Mouse (Mus musculus): ENCODE measurements around the gene Cant1. TPM values are rescaled to one million over a fixed set of nuclear protein-coding genes. Genes with fewer than 3 reads are reported as not detected.

The Cant1 gene
- polyA plus RNA-seq, 1 experiment from 2014 or later: 19.2 TPM

DNA sequence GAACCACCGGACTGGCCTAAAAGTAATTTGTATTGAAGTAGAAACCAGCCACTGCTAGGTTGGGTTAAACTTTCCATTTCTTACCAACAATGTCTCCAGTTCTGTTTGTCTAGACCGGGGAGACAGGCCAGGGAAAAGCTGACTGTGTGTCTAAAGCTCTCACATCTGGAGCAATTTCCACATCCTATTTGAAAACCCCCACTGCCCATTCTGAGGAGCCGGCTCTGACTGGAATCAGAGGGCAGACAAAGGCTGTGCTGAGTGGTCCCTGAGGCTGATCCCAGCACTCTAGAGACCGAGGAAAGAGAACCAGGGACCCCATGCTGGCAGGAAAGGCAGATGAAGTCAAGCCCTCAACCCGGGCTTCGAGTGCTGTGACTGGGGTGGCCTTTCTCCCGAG lies 46.2 kb downstream of the Cant1 start:
- H3K27me3 ChIP-seq (ENCODE audit: poor library complexity, severe bottlenecking): no peaks in the 10 kb centered on the region
- H3K27ac ChIP-seq: 0 out of 2 replicates have a peak overlapping the region, but pooled peaks have one; percentile 52
- H3K4me1 ChIP-seq: peaks cover 23% of the 10 kb centered on the region
- DNase-seq (ENCODE audit: extremely low spot score, low spot score): no peak
- 52% methylated on average over 7 of the region's 7 CpGs for WGBS
- no peaks in the 10 kb centered on the region for H3K36me3 ChIP-seq (replicated peaks)
- no peak overlapping the region for H3K4me3 ChIP-seq
- H3K9me3 ChIP-seq: no peaks in the 10 kb centered on the region

DNA sequence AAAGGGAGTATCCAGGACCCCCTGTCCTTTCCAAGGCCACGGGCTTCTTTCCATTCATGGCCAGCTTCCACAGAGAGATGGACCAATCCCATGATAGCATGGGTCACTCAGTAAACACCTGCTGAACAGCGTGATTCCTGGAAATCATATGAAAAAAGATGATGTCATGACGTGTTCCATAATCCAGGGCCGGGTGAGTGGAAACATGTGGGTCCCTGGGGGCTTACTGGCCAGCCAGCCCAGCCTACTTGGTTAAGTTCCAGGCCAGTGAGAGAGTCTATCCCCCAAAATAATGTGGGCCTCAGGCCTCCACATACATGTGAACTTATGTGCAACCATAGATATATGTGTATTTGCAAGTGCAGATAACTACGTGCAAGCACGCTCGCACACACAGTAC lies 47.0 kb downstream of the Cant1 start:
- DNase-seq (ENCODE audit: extremely low spot score, low spot score): no peak
- WGBS: 88% methylated on average over 7 of the region's 7 CpGs

DNA sequence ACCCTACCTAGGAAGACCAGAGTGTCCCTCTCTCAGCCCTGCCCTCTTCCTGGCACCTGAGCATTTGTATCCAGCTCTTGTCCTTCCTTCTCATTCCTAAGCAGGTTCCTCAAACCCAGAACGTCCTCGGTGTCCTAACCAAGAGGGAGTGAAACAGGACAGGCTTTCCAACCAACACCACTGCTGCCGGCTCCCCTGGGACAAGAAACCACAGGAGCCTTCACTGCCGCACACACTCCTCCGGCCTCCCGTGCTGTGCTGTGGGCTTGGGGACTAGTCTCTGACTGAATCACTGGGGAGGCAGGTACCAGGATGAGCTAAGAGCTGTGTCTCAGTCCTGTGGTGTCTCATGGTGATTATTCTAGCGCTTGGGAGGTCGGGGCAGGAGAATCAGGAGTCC lies 49.2 kb downstream of the Cant1 start:
- no peaks in the 10 kb centered on the region for H3K27me3 ChIP-seq (ENCODE audit: poor library complexity, severe bottlenecking)
- peaks cover 25% of the 10 kb centered on the region for H3K4me1 ChIP-seq
- 81% methylated on average over 8 of the region's 8 CpGs for WGBS
- H3K36me3 ChIP-seq (replicated peaks): no peaks in the 10 kb centered on the region
- H3K9me3 ChIP-seq: no peaks in the 10 kb centered on the region
- H3K4me3 ChIP-seq: no peak overlapping the region
- H3K27ac ChIP-seq: no peak overlapping the region
- DNase-seq (ENCODE audit: extremely low spot score, low spot score): no peak

More for the DNA sequence above, 47.0 kb downstream of the Cant1 start:
- Histone ChIP-seq H3K27me3 (ENCODE audit: poor library complexity, severe bottlenecking) (no peaks in the 10 kb centered on the region), H3K9me3 (no peaks in the 10 kb centered on the region), H3K27ac (no peak overlapping the region), H3K4me3 (no peak overlapping the region), H3K36me3 (replicated peaks) (no peaks in the 10 kb centered on the region), H3K4me1 (peaks cover 23% of the 10 kb centered on the region)

DNA sequence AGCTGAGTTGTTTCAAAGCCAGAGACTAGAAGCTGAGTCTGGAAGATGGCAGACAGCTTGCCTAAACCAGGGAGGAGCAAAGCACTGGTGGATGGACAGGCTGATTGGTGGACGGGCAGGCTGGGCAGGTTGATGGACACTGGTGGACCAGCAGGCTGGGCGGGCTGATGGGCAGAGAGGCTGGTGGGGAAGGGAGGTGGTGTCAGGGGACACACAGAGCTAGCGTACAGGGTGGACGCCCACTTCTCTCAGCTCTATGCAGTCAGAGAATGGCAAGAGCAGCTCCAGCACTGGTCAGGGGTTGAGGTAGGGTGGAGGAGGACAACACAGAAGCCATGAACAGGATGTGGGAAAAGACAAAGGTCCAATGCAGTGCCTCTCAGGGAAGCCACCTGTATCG lies 49.6 kb downstream of the Cant1 start:
- no peak for DNase-seq (ENCODE audit: extremely low spot score, low spot score)
- Histone ChIP-seq H3K4me1 (peaks cover 24% of the 10 kb centered on the region), H3K27ac (no peak overlapping the region), H3K27me3 (ENCODE audit: poor library complexity, severe bottlenecking) (no peaks in the 10 kb centered on the region), H3K9me3 (no peaks in the 10 kb centered on the region), H3K4me3 (no peak overlapping the region), H3K36me3 (replicated peaks) (no peaks in the 10 kb centered on the region)
- 89% methylated on average over 5 of the region's 5 CpGs for WGBS

DNA sequence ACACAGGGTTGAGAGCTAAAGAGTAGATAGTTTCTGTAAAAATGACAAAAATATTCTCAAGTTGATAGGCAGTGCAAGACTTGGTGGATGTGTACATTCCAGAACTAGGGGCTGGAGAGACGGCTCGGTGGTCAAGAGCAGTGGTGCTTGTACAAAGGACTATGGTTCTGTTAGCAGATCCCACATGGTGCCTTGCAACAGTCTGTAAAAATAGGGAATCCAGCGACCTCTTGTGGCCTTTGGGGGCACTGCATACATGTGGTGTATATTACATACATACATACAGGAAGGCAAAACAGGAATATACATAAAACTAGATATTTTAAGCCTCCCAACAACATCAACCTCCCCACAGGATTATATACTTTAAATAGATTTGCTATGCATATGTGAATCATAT lies 50.6 kb downstream of the Cant1 start:
- DNase-seq (ENCODE audit: extremely low spot score, low spot score): no peak
- peaks cover 30% of the 10 kb centered on the region for H3K4me1 ChIP-seq
- no peaks in the 10 kb centered on the region for H3K36me3 ChIP-seq (replicated peaks)
- no peaks in the 10 kb centered on the region for H3K9me3 ChIP-seq
- 65% methylated on average over 3 of the region's 3 CpGs for WGBS
- H3K27ac ChIP-seq: no peak overlapping the region
- no peak overlapping the region for H3K4me3 ChIP-seq
- H3K27me3 ChIP-seq (ENCODE audit: poor library complexity, severe bottlenecking): no peaks in the 10 kb centered on the region

DNA sequence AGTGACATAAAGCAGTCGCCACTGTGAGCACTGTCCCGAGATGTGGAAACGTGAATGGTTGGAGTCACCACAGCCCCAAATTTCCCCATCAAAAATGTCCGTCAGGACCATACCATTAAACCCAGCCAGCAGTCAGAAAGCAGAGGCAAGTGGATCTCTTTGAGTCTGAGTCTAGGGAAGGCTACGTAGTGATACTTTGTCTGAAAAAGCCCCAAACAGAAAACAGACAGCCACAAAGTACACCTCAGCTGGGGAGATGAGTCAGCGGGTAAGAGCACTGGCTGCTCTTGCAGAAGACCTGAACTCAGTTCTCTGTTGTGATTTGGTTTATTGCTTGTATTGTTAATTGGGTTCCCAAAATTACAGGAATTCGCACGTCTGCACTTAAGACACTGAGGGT lies 52.3 kb downstream of the Cant1 start:
- H3K9me3 ChIP-seq: no peaks in the 10 kb centered on the region
- peaks cover 44% of the 10 kb centered on the region for H3K4me1 ChIP-seq
- WGBS: 78% methylated on average over 8 of the region's 8 CpGs

DNA sequence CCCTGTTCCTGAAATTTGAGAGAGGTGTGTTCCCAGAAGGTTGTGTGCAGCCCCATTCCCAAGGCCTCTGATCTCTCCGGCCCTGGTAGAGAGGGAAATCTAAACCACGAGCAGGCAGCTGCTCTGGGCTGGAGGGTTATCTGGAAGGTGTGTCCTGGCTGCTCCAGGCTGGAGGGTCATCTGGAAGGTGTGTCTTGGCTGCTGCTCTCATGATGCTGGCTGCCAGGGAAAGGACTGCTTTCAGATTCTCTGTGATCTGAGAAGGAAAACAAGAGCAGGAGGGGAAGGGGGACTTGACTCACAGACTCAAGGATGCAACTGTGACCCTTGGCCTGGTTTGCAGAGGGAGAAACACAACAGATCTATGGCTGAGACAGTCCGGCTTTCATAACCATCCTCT lies 52.8 kb downstream of the Cant1 start:
- Histone ChIP-seq H3K9me3 (no peaks in the 10 kb centered on the region), H3K4me1 (peaks cover 44% of the 10 kb centered on the region), H3K27ac (peak overlapping the region; percentile 82), H3K36me3 (replicated peaks) (no peaks in the 10 kb centered on the region), H3K27me3 (ENCODE audit: poor library complexity, severe bottlenecking) (peaks cover 4% of the 10 kb centered on the region; the same call in 1 of the 2 replicates), H3K4me3 (no peak overlapping the region)
- 68% methylated on average over 3 of the region's 3 CpGs for WGBS
- no peak for DNase-seq (ENCODE audit: extremely low spot score, low spot score)

More for the DNA sequence above, 52.3 kb downstream of the Cant1 start:
- Histone ChIP-seq H3K27ac (peak overlapping the region; percentile 82; the same call in 1 of the 2 replicates), H3K27me3 (ENCODE audit: poor library complexity, severe bottlenecking) (peaks cover 4% of the 10 kb centered on the region; the same call in 1 of the 2 replicates), H3K36me3 (replicated peaks) (no peaks in the 10 kb centered on the region), H3K4me3 (no peak overlapping the region)
- DNase-seq (ENCODE audit: extremely low spot score, low spot score): no peak

DNA sequence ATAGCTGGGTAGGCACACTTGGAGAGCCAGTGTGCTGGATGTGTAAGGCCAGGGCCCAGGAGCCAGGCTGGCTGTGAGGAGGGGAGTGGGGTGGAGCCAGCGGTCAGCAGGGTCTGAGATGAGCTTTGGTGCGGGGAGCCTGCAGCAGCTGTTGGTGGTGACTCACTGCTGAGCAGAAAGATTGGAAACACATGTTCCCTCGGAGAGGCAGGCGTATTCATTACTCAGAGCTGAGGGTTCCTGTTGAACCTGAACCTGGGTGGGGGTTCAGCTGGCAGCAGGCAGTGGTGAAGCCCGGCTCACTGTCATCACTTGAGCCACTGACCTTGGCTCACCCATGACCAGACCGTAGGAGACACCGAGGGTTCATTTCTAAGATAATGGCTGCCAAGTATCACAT lies 53.7 kb downstream of the Cant1 start:
- 55% methylated on average over 7 of the region's 7 CpGs for WGBS
- H3K9me3 ChIP-seq: no peaks in the 10 kb centered on the region
- H3K27ac ChIP-seq: peak overlapping the region; percentile 82; the same call in 1 of the 2 replicates
- no peak overlapping the region for H3K4me3 ChIP-seq
- H3K36me3 ChIP-seq (replicated peaks): no peaks in the 10 kb centered on the region
- peak; percentile 28 for DNase-seq (ENCODE audit: extremely low spot score, low spot score)
- H3K27me3 ChIP-seq (ENCODE audit: poor library complexity, severe bottlenecking): peaks cover 4% of the 10 kb centered on the region; the same call in 1 of the 2 replicates
- H3K4me1 ChIP-seq: peaks cover 51% of the 10 kb centered on the region

DNA sequence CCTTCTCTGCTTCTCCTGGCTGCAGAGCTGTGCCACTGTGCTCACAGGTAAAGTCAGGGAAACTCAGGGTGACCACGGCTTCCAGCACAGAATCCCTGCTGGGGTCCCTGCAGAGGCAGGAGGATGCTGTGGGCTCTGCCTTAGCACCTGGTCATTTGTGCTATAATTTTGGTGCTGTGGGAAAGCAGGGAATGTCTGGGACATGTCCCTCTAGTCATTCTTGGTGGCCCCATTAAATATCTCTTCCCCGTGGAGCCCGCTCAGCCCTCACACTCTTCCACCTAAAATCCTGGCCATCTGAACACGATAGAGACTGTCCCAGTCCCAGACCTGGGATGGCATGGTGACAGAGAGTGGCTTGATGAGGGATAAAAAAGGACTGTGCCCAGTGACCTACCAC lies 54.9 kb downstream of the Cant1 start:
- 88% methylated on average over 4 of the region's 4 CpGs for WGBS
- Histone ChIP-seq H3K4me1 (peaks cover 51% of the 10 kb centered on the region), H3K9me3 (no peaks in the 10 kb centered on the region), H3K27ac (peak overlapping the region; percentile 82), H3K4me3 (no peak overlapping the region), H3K27me3 (ENCODE audit: poor library complexity, severe bottlenecking) (peaks cover 4% of the 10 kb centered on the region; the same call in 1 of the 2 replicates), H3K36me3 (replicated peaks) (no peaks in the 10 kb centered on the region)
- DNase-seq (ENCODE audit: extremely low spot score, low spot score): no peak

DNA sequence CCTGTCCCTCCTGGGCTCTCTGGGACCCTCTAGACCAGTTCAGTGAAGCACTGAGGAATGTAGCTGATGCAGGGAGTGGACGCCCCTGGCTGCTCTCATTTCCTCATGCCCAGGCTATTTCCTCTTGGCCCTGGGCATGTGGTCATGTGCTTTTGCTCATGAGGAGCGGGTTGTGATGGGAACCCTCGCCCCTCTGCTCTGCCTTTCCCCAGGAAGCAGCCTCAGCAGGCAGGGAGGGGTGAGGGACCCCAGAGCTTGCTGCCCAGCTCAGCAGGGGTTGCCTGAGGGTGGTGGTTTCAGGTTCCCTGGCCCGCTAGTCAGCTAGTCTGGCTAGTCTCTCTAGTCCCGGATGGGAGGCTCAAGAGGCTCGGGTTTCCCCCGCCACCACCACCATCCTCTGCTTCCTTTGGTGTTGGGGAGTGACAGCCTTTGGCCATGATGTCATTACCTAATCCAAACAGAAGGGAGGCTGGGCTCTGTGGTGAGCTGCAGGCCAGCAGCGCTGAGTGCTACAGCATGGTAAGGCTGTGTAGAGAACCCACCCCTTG lies 55.8 kb downstream of the Cant1 start:
- Histone ChIP-seq H3K36me3 (replicated peaks) (no peaks in the 10 kb centered on the region), H3K4me1 (peaks cover 51% of the 10 kb centered on the region), H3K27me3 (ENCODE audit: poor library complexity, severe bottlenecking) (peaks cover 4% of the 10 kb centered on the region; the same call in 1 of the 2 replicates), H3K9me3 (no peaks in the 10 kb centered on the region), H3K4me3 (peak overlapping the region; percentile 19; the same call in 1 of the 2 replicates), H3K27ac (peak overlapping the region; percentile 82)
- peak; percentile 55 for DNase-seq (ENCODE audit: extremely low spot score, low spot score)
- WGBS: 8% methylated on average over 8 of the region's 8 CpGs

DNA sequence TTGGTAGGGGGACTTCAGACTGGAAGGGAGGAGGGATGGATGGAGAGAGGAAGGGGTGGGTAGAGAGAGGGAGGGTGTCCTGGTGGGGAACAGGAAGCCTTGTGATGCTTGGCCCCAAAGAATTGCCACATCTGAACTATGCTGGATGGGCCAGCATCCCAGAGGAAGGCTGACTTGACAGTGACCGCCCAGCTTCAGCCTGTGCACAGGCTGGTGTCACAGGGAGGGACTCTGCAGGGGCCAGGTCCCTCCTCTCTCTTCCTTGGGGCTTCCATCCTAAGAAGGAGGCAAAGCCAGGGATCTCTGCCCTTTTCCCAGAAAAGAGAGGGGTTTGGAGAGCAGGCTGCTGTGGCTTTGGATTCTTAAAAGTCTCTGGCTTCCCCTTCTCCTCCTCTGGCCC lies 56.4 kb downstream of the Cant1 start:
- no peak for DNase-seq (ENCODE audit: extremely low spot score, low spot score)
- H3K27me3 ChIP-seq (ENCODE audit: poor library complexity, severe bottlenecking): peaks cover 4% of the 10 kb centered on the region; the same call in 1 of the 2 replicates
- H3K36me3 ChIP-seq (replicated peaks): no peaks in the 10 kb centered on the region
- no peak overlapping the region for H3K4me3 ChIP-seq
- H3K9me3 ChIP-seq: no peaks in the 10 kb centered on the region
- H3K27ac ChIP-seq: peak overlapping the region; percentile 82
- peaks cover 51% of the 10 kb centered on the region for H3K4me1 ChIP-seq
- WGBS: 68% methylated on average over 1 of the region's 1 CpGs

DNA sequence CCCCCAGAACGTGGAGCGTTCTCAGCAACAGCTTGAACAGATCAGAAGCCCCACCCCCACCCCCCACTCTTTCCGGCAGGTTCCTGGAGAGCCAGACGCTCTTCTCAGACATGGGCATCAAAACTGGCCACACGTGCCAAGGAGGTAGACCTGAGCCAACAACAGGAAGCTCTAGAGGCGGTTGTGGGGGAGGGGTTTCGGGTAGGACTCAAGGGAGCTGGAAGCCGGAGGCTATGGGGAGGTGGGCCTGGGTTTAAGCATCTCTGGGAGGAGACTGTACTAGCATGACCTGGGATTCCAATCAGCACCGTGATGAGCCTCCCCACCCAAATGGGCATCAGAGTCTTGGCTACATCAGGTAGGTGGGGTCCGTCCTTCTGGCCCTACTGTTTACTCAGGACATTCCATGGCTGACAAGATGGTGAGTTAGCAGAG lies 58.0 kb downstream of the Cant1 start:
- no peaks in the 10 kb centered on the region for H3K9me3 ChIP-seq
- peaks cover 49% of the 10 kb centered on the region for H3K4me1 ChIP-seq
- H3K27me3 ChIP-seq (ENCODE audit: poor library complexity, severe bottlenecking): peaks cover 8% of the 10 kb centered on the region
- no peak for DNase-seq (ENCODE audit: extremely low spot score, low spot score)
- H3K4me3 ChIP-seq: no peak overlapping the region
- no peaks in the 10 kb centered on the region for H3K36me3 ChIP-seq (replicated peaks)
- 80% methylated on average over 10 of the region's 10 CpGs for WGBS
- H3K27ac ChIP-seq: 0 out of 2 replicates have a peak overlapping the region, but pooled peaks have one; percentile 15

DNA sequence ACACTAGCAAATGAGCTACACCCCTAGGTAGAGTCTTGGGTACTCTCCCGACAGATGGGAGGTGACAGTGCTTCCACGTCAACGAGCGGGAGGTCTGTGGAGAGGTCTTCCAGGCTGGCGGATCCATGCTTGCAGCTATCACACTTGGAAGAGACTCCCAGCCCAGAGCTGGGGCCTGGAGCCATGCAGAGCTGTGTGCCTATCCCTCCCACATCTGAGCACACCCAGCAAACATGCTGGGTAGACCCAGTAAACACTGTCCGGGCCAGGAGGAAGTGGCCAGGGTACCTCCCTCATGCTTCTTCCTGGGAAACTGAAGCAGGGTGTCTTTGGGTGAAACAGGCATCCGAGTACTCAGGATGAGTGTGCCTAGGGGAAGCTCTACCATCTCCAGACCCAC lies 58.4 kb downstream of the Cant1 start:
- no peaks in the 10 kb centered on the region for H3K9me3 ChIP-seq
- peaks cover 9% of the 10 kb centered on the region for H3K27me3 ChIP-seq (ENCODE audit: poor library complexity, severe bottlenecking)
- 0 out of 2 replicates have a peak overlapping the region, but pooled peaks have one; percentile 15 for H3K27ac ChIP-seq
- H3K4me1 ChIP-seq: peaks cover 49% of the 10 kb centered on the region
- H3K36me3 ChIP-seq (replicated peaks): no peaks in the 10 kb centered on the region
- H3K4me3 ChIP-seq: no peak overlapping the region
- 87% methylated on average over 7 of the region's 7 CpGs for WGBS
- no peak for DNase-seq (ENCODE audit: extremely low spot score, low spot score)
